Mouse (Mus musculus): ENCODE data around the gene Gm21776. TPM values are rescaled to one million over a fixed set of nuclear protein-coding genes. Genes with fewer than 3 reads are reported as not detected.
"Not testable (repeated sequence)": the region's sequence is repeated elsewhere in the genome, so short reads cannot be mapped to it uniquely, and the experiment has no call there.

The Gm21776 gene
- polyA plus RNA-seq (2012; ENCODE audit: insufficient read depth, insufficient read length, low replicate concordance, missing spikeins), result not detected in 2 replicates

GRCm38 (mm10) chrY:76378362-76378761 is at the start of gene Gm21776:
Gene Gm21776 (plus strand): TSS chrY:76378662.
- H3K27ac ChIP-seq (ENCODE audit: insufficient read depth, low read depth, low read length); H3K4me1 ChIP-seq (ENCODE audit: control insufficient read depth, insufficient read depth, low read length): not testable (repeated sequence)
- WGBS, result no CpG with 5 or more reads among the region's 3 CpGs

More at GRCm38 (mm10) chrY:76378362-76378761, at the start of gene Gm21776:
- H3K4me3 ChIP-seq (ENCODE audit: insufficient read depth, low read depth, low read length), result not testable (repeated sequence)

Measured in olfactory bulb, adult 2 months (tissue).